Mouse (Mus musculus) heart, embryonic 12.5 days (tissue): Measurements from ENCODE around the gene Polr2j. TPM values are rescaled to one million over a fixed set of nuclear protein-coding genes. Genes with fewer than 3 reads are reported as not detected.

Experiments
- ATAC-seq: fragments of 200-750 bp; cut with Nextera tagmentation; 2 replicates; pipeline ENCODE4 v1.8.0; 2017; ENCODE audit warnings: moderate TSS enrichment, moderate library complexity; ENCODE audit not compliant: insufficient number of reproducible peaks, low FRiP score
- H3K27ac ChIP-seq: fragments of 300-500 bp; sonication (generic); 2 replicates; pipeline ENCODE4 v1.5.1; 2016; ENCODE audit warnings: mild to moderate bottlenecking, moderate library complexity; ENCODE audit not compliant: poor library complexity, severe bottlenecking
- H3K27me3 ChIP-seq: fragments of 300-500 bp; sonication (generic); replicated peaks from 2 replicates; pipeline ENCODE4 v1.6.1; 2016; ENCODE audit warnings: mild to moderate bottlenecking, moderate library complexity
- H3K36me3 ChIP-seq: fragments of 300-500 bp; sonication (generic); 2 replicates; pipeline ENCODE4 v1.6.1; 2016; ENCODE audit warnings: mild to moderate bottlenecking, moderate library complexity
- H3K4me1 ChIP-seq: fragments of 300-500 bp; sonication (generic); replicated peaks from 2 replicates; pipeline ENCODE4 v1.6.1; 2016; ENCODE audit warnings: mild to moderate bottlenecking
- H3K4me2 ChIP-seq: fragments of 300-500 bp; sonication (generic); 2 replicates; pipeline ENCODE4 v1.6.1; 2016; ENCODE audit warnings: mild to moderate bottlenecking, moderate library complexity
- H3K4me3 ChIP-seq: fragments of 300-500 bp; sonication (generic); 2 replicates; pipeline ENCODE4 v1.5.1; 2016; ENCODE audit warnings: mild to moderate bottlenecking
- H3K9ac ChIP-seq: fragments of 300-500 bp; sonication (generic); 2 replicates; pipeline ENCODE4 v1.6.1; 2016; ENCODE audit warnings: mild to moderate bottlenecking, moderate library complexity
- H3K9me3 ChIP-seq: fragments of 300-500 bp; sonication (generic); replicated peaks from 2 replicates; pipeline ENCODE4 v1.6.1; 2016; ENCODE audit warnings: mild to moderate bottlenecking, moderate library complexity
- WGBS: fragments of 180-500 bp; shearing (Covaris S2); methylation state at CpG from one replicate; pipeline ENCODE4 v1.1.7; 2016; 5-methylcytosine and 5-hydroxymethylcytosine counted together
- polyA plus RNA-seq: library from polyadenylated mRNA; unstranded; fragments of >200 nt; fragmentation: Nextera tagmentation; extraction: Ambion mirVana; gene quantifications from 2 replicates; pipeline ENCODE4 v1.2.1, GENCODE M21; 2016

Polr2j gene
- polyA plus RNA-seq, 1 experiment from 2014 or later, result 161 TPM

DNA sequence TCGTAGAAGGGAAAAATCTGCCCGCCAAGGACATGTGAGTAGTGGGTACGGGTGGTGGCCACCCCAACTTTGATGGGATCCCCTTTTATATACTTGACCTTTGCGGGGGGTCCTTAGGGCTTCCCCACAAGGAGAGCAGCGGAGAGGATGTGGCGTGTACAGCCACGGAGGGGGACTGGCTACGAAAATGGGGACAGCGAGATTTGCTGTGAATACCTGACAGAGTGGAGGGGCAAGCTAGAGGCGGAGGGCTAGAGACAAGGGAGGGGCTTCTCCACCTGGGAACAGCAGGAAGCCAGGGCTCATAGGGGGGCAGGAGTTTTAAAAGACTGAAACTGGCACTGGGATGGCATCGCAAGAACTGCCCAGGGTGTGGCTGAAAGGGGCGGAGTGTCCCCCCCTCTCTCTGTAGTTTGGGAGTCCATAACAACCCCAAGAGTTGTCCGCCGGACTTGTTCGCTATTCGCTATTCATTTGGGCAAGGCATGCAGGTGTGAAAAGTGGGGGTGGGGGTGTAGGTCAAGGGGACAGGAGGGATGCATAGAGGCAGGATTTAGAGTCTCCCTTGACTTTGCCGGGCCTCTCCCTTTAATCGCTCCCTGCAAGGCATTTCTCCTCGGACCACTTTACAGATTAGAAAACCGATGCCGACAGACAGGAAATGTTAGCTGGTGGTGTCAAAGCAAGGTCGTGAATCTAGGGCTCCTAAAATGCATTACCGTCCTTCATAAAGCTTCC, 32.1 kb upstream of the Polr2j start:
- no peaks in the 10 kb centered on the region; the same call in 1 of the 2 replicates for H3K9me3 ChIP-seq
- WGBS, result 2% methylated on average over 23 of the region's 23 CpGs
- H3K27ac ChIP-seq, result no peak overlapping the region

DNA sequence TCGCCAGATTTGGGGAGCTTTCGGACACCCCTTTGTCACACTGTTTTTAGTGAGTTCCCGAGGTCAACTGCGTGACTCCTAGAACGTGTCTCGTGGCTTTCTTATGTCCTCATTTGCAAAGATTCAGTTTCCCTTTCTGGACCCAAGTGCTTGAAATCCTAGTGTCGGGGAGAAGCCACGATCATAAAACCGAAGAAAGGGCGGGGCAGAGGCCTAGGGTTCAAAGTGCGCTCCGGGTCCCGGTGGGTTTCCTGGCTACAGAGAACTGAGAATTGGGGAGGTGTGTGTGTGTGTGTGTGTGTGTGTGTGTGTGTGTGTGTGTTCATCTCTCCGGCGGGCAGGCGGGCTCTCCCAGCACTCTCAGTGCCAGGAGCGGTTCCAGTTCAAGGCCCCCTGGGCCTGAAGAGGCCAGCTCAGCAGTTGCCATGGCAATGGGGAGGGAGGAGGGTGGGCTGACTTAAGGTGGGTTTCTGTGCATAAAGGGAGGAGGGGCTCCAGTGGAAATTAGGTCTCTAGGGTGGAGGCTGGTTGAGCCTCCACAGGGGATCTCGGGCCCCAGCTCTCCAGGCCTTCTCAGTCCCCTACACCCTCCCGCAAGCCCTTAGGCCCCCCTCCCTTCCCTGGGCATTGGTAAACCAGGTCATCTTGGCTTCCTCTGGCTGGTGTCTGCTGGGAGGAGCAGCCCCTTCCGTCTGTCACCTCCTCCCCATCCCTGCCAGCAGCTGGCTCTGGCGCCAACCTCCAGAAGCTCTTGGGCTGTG, 31.4 kb upstream of the Polr2j start:
- no peak overlapping the region for H3K27ac ChIP-seq
- peak overlapping the region; percentile 48; the same call in 1 of the 2 replicates for H3K4me3 ChIP-seq
- whole genome bisulfite sequencing, result 13% methylated on average over 21 of the region's 21 CpGs
- H3K4me1 ChIP-seq, result peaks cover 15% of the 10 kb centered on the region
- H3K36me3 ChIP-seq, result no peaks in the 10 kb centered on the region
- ATAC-seq, result no peak
- peak overlapping the region; percentile 84 for H3K4me2 ChIP-seq
- H3K9me3 ChIP-seq, result no peaks in the 10 kb centered on the region; the same call in 1 of the 2 replicates
- H3K27me3 ChIP-seq, result peaks cover 52% of the 10 kb centered on the region
- no peak overlapping the region for H3K9ac ChIP-seq

More for the DNA sequence above, 32.1 kb upstream of the Polr2j start:
- peak overlapping the region; percentile 50 for H3K9ac ChIP-seq
- no peaks in the 10 kb centered on the region for H3K36me3 ChIP-seq
- peak overlapping the region; percentile 48 for H3K4me3 ChIP-seq
- peaks cover 15% of the 10 kb centered on the region for H3K4me1 ChIP-seq
- H3K4me2 ChIP-seq, result peak overlapping the region; percentile 84
- peak; percentile 17; the same call in 1 of the 2 replicates for ATAC-seq
- H3K27me3 ChIP-seq, result peaks cover 47% of the 10 kb centered on the region

DNA sequence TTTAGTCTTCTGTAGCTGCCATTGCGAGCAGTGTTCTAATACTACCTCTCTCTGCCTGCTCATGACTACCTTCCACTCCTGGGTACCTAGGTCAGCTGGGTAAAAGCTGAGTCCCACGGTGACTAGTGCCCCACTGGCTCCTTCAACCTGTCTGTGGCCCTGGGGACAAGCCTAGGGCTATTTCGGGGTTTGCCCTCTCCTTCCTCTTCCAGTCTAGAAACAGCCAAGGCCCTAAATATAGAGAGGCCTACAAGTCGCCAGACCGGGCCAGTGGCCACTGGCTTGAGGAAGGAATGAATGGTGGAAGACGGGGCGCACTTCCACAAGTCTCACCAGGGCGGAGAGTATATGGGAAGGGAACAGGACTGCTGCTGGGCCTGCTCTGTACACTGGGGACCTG, 30.1 kb upstream of the Polr2j start:
- H3K4me1 ChIP-seq, result peaks cover 15% of the 10 kb centered on the region
- 75% methylated on average over 8 of the region's 8 CpGs for WGBS
- H3K9ac ChIP-seq, result no peak overlapping the region
- H3K4me2 ChIP-seq, result no peak overlapping the region
- H3K4me3 ChIP-seq, result no peak overlapping the region
- no peak for ATAC-seq
- H3K27ac ChIP-seq, result no peak overlapping the region
- no peaks in the 10 kb centered on the region for H3K36me3 ChIP-seq
- no peaks in the 10 kb centered on the region; the same call in 1 of the 2 replicates for H3K9me3 ChIP-seq
- H3K27me3 ChIP-seq, result peaks cover 61% of the 10 kb centered on the region

GRCm38 (mm10) chr5:136088821-136089575, 27.4 kb upstream of the Polr2j start:
- Histone ChIP-seq H3K4me3 (no peak overlapping the region), H3K4me1 (peaks cover 15% of the 10 kb centered on the region), H3K9me3 (no peaks in the 10 kb centered on the region), H3K9ac (no peak overlapping the region), H3K27me3 (peaks cover 73% of the 10 kb centered on the region), H3K4me2 (no peak overlapping the region), H3K36me3 (no peaks in the 10 kb centered on the region), H3K27ac (no peak overlapping the region)
- 18% methylated on average over 14 of the region's 14 CpGs for WGBS
- no peak for ATAC-seq

DNA sequence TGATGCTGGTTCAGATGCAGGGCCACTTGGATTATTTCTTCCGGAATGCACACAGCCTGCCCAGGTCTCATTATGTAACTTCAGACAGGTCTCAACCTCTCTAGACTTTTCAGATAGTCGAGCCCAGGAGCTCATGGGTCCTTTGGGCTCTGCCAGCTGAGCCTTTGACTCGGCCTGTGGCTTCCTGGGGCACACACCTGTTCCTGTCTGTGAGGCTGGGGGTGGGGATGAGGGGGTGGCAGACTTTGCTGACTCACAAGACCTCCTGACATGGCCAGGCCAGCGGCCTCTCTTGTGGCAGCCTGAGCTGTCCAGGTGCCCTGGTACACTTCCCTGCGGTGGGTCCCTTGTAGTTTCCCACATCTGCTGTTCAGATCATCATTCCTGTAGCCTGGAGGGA, 24.5 kb upstream of the Polr2j start:
- H3K27ac ChIP-seq, result no peak overlapping the region
- no peak overlapping the region for H3K9ac ChIP-seq
- H3K4me3 ChIP-seq, result no peak overlapping the region
- H3K36me3 ChIP-seq, result no peaks in the 10 kb centered on the region
- ATAC-seq, result no peak
- 58% methylated on average over 5 of the region's 5 CpGs for WGBS
- no peaks in the 10 kb centered on the region for H3K9me3 ChIP-seq
- no peak overlapping the region for H3K4me2 ChIP-seq
- H3K4me1 ChIP-seq, result no peaks in the 10 kb centered on the region
- peaks cover 50% of the 10 kb centered on the region for H3K27me3 ChIP-seq

DNA sequence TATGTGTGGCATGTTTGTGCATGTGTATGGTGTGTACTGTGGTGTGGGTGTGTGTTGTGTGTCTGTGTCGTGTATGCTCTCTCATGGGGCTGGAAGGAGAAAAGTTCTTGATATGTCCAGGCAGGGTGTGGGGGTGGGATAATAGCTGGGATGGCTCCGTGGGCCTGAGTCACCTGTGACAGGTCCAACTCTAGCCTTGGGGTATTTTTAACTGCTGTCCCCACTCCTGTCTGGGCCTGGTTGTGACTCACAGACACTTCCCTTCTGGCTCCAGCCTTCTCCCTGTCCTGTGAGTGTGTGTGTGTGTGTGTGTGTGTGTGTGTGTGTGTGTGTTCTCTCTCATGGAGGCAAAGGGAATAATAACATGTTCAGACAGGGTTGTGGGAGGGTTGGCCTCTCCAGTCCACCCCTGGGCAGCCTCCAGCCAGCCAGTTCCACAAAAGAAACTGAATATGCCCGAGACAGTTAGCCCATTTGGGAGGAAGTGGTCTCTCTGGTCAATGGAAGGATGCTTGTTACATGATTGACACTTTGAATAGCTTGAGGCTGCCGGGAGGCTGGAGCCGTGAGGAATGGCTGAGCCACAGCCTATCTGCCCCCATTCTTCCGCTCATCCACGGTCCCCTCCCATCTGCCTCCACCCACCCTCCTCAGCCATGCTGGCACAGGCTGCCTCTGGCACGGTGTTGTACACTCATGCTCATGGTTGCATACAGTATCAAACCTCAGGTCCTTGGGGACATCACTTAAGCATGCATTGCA, 22.0 kb upstream of the Polr2j start:
- H3K9ac ChIP-seq, result no peak overlapping the region
- no peak overlapping the region for H3K4me3 ChIP-seq
- 52% methylated on average over 8 of the region's 8 CpGs for WGBS
- no peaks in the 10 kb centered on the region for H3K36me3 ChIP-seq
- H3K4me1 ChIP-seq, result no peaks in the 10 kb centered on the region
- ATAC-seq, result no peak
- no peaks in the 10 kb centered on the region for H3K9me3 ChIP-seq
- H3K27ac ChIP-seq, result no peak overlapping the region
- H3K27me3 ChIP-seq, result peaks cover 31% of the 10 kb centered on the region
- no peak overlapping the region for H3K4me2 ChIP-seq

- peaks cover 27% of the 10 kb centered on the region for H3K27me3 ChIP-seq
- no peaks in the 10 kb centered on the region for H3K9me3 ChIP-seq
- H3K9ac ChIP-seq, result no peak overlapping the region
- no peak overlapping the region for H3K27ac ChIP-seq
- WGBS, result 65% methylated on average over 7 of the region's 7 CpGs
- ATAC-seq, result no peak
- no peak overlapping the region for H3K4me2 ChIP-seq
- H3K4me3 ChIP-seq, result no peak overlapping the region
- no peaks in the 10 kb centered on the region for H3K36me3 ChIP-seq
- no peaks in the 10 kb centered on the region for H3K4me1 ChIP-seq
Measured at GRCm38 (mm10) chr5:136095089-136095488, 21.3 kb upstream of the Polr2j start.

DNA sequence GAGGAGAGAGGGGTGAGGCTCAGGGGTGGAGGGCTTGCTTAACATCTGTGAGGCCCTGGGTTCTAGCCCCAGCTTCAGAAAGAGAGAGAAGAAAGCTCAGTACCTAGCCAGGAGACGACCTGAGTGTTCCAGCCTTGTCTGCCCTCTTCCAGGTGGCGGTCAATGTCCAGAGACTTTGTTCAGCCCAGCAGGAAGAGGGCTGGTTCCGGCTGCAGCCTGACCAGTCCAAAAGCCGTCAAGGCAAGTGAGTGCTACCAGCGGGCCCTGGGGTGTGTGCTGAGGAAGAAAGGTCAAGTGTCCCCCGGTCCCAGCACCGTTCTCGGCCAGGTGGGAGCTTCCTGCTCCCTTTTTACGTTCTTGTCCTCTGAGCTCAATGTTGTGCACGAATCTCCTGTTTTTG, 17.9 kb upstream of the Polr2j start:
- ATAC-seq, result no peak
- no peaks in the 10 kb centered on the region for H3K9me3 ChIP-seq
- peaks cover 4% of the 10 kb centered on the region; the same call in 1 of the 2 replicates for H3K4me1 ChIP-seq
- H3K36me3 ChIP-seq, result no peaks in the 10 kb centered on the region
- no peak overlapping the region for H3K9ac ChIP-seq
- no peak overlapping the region for H3K4me2 ChIP-seq
- H3K4me3 ChIP-seq, result no peak overlapping the region
- no peak overlapping the region for H3K27ac ChIP-seq
- WGBS, result 76% methylated on average over 10 of the region's 10 CpGs
- peaks cover 32% of the 10 kb centered on the region for H3K27me3 ChIP-seq

DNA sequence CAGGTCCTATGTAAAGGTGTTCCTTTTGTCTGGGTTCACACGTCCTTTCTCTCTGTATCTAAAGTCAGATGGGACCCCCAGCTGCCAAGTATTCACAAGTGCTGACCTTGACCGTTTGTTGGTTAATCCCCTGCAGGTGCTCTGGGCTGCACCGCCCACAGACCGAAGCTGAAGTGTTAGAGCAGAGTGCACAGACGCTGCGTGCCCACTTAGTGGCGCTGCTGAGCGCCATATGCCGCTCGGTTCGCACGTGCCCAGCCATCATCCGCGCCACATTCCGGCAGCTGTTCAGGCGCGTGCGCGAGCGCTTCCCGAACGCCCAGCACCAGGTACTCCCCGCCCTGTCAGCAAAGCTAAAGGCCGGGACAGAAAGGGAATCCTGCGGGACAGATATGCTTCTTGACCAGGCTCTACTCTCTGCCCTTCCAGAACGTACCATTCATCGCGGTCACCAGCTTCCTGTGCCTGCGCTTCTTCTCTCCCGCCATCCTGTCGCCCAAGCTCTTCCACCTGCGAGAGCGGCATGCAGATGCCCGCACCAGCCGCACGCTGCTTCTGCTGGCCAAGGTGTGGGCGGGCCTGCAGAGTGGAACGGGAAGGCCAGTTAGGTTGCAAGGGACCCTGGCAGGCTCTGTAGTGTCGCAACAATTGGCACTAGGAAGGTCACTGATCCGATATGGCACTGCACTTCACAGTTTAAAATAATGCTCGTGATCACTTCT, 14.2 kb upstream of the Polr2j start:
- Histone ChIP-seq H3K4me2 (peak overlapping the region; percentile 71), H3K9me3 (no peaks in the 10 kb centered on the region), H3K27me3 (peaks cover 29% of the 10 kb centered on the region), H3K36me3 (no peaks in the 10 kb centered on the region), H3K27ac (no peak overlapping the region), H3K4me3 (peak overlapping the region; percentile 36), H3K4me1 (peaks cover 4% of the 10 kb centered on the region; the same call in 1 of the 2 replicates), H3K9ac (peak overlapping the region; percentile 14; the same call in 1 of the 2 replicates)
- ATAC-seq, result peak; percentile 68
- 6% methylated on average over 41 of the region's 41 CpGs for WGBS

GRCm38 (mm10) chr5:136104511-136104910, 11.9 kb upstream of the Polr2j start:
- Histone ChIP-seq H3K4me1 (peaks cover 4% of the 10 kb centered on the region; the same call in 1 of the 2 replicates), H3K27ac (no peak overlapping the region), H3K4me2 (no peak overlapping the region), H3K4me3 (no peak overlapping the region), H3K9me3 (no peaks in the 10 kb centered on the region), H3K27me3 (peaks cover 29% of the 10 kb centered on the region), H3K36me3 (no peaks in the 10 kb centered on the region), H3K9ac (no peak overlapping the region)
- no peak for ATAC-seq
- WGBS, result 82% methylated on average over 5 of the region's 5 CpGs
